Mouse (Mus musculus) lung, embryonic 14.5 days (tissue): ENCODE data around the gene Idh3b. TPM values are rescaled to one million over a fixed set of nuclear protein-coding genes. Genes with fewer than 3 reads are reported as not detected.

Source experiments
- ATAC-seq: fragments of 200-750 bp; cut with Nextera tagmentation; 2 replicates; pipeline ENCODE4 v1.8.0; 2017; ENCODE audit warnings: mild to moderate bottlenecking, moderate TSS enrichment, moderate library complexity; ENCODE audit not compliant: insufficient read depth
- DNase-seq: peaks from one replicate; pipeline ENCODE4 v3.0.0-alpha.2; 2015
- H3K27ac ChIP-seq: fragments of 300-500 bp; sonication (generic); 2 replicates; pipeline ENCODE4 v1.5.1; 2014; ENCODE audit warnings: low read depth, mild to moderate bottlenecking, moderate library complexity
- H3K27me3 ChIP-seq: fragments of 300-500 bp; sonication (generic); 2 replicates; pipeline ENCODE4 v1.6.1; 2014; ENCODE audit warnings: low read length, control low read depth; ENCODE audit not compliant: insufficient read depth
- H3K36me3 ChIP-seq: fragments of 300-500 bp; sonication (generic); 2 replicates; pipeline ENCODE4 v1.6.1; 2014; ENCODE audit warnings: control low read depth; ENCODE audit not compliant: insufficient read depth
- H3K4me1 ChIP-seq: fragments of 300-500 bp; sonication (generic); 2 replicates; pipeline ENCODE4 v1.6.1; 2014; ENCODE audit warnings: antibody characterized with exemption, control low read depth; ENCODE audit not compliant: insufficient read depth
- H3K4me2 ChIP-seq: fragments of 300-500 bp; sonication (generic); 2 replicates; pipeline ENCODE4 v1.6.1; 2014; ENCODE audit warnings: mild to moderate bottlenecking
- H3K4me3 ChIP-seq: fragments of 300-500 bp; sonication (generic); 2 replicates; pipeline ENCODE4 v1.5.1; 2014; ENCODE audit warnings: low read depth, low read length
- H3K9ac ChIP-seq: fragments of 300-500 bp; sonication (generic); 2 replicates; pipeline ENCODE4 v1.6.1; 2014
- H3K9me3 ChIP-seq: fragments of 300-500 bp; sonication (generic); 2 replicates; pipeline ENCODE4 v1.6.1; 2016; ENCODE audit warnings: low read depth, low read length, control low read depth
- CTCF ChIP-seq: IDR thresholded peaks from 2 replicates; pipeline ENCODE4 v1.5.1; 2016; ENCODE audit warnings: antibody characterized with exemption, low read depth
- WGBS: fragments of 180-500 bp; shearing (Covaris S2); extraction: QIAGEN DNeasy Blood & Tissue Kit; methylation state at CpG from one replicate; pipeline ENCODE4 v1.1.7; 2014; 5-methylcytosine and 5-hydroxymethylcytosine counted together
- polyA plus RNA-seq: library from polyadenylated mRNA; unstranded; fragments of >200 nt; fragmentation: Nextera tagmentation; extraction: Ambion mirVana; gene quantifications from 2 replicates; pipeline ENCODE4 v1.2.1, GENCODE M21; 2014

The Idh3b gene
- polyA plus RNA-seq, 1 experiment from 2014 or later: 151 TPM

DNA sequence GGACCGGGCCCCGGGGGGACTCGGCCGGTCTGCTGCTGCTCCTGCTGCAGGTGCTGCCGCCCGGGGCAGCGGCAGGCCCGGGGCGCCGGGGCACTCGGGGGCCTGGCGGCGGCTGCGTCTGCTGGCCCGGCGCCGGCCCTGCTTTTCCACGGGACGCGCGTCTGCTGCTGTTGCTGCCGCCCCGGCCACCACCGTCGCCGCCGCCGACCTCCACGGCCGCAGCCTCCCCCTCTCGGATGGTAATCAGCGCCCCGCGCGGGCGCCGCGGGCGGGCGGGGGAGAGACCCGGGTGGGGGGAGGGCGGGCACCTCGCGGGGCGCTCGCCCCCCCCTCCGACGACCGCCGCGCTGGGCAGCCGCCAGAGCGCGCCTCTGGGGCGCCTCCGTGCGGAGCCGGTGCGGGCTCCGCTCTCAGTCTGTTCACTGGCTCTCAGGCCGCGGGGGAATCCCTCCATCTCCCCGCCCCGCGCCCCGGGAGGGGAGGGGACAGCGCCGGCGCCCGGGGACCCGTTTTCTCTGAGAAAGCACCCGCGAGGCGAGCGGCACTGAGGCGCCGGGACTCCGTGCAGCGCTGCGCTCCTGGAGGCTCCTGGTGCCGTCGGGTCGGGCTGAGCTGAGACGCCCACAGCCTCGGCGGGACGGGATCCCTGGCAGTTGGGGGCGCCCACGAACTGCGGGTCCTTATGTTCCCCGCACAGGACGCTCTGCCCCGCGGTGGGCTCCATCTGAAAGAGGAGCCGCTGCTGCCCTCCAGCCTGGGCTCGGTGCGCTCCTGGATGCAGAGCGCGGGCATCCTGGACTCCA is 11.2 kb upstream of the Idh3b start:
- Histone ChIP-seq H3K27ac (peak overlapping the region; percentile 50; the same call in 1 of the 2 replicates), H3K9me3 (no peaks in the 10 kb centered on the region), H3K4me2 (peak overlapping the region; percentile 76), H3K4me1 (peaks cover 4% of the 10 kb centered on the region; the same call in 1 of the 2 replicates), H3K4me3 (peak overlapping the region; percentile 71), H3K36me3 (peaks cover 4% of the 10 kb centered on the region; the same call in 1 of the 2 replicates), H3K27me3 (peaks cover 24% of the 10 kb centered on the region), H3K9ac (peak overlapping the region; percentile 71)
- DNase-seq (peak; percentile 76), ATAC-seq (peak; percentile 50)
- under 1% methylated on average over 59 of the region's 99 CpGs for WGBS
- peak; percentile 13; the same call in 1 of the 2 replicates for TF ChIP-seq CTCF

DNA sequence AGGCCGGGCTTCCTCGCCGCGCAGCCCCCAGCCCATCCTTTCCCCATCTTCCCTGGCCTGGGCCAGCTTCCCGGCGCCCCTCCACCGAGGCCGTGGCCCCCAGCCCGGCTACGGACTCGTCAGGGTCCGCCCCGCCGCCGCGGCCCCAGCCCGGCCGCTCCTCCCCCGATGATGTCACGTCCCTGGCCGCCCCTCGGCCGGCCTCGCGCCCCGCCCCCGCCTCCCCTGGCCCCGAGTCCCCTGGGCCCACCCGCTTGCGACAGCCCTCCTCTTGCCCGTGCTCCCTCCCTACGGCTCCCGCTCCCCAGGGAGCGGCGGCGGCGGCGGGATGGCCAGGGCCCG is 10.6 kb upstream of the Idh3b start, which contains the start of gene Ebf4:
Ebf4 (plus strand) TSS at position 234 of the 342 bp plus-strand sequence.
- Histone ChIP-seq H3K4me1 (peaks cover 4% of the 10 kb centered on the region; the same call in 1 of the 2 replicates), H3K36me3 (peaks cover 4% of the 10 kb centered on the region; the same call in 1 of the 2 replicates), H3K4me2 (peak within 1 kb of the TSS; percentile 76), H3K4me3 (peak within 1 kb of the TSS; percentile 71), H3K9ac (peak within 1 kb of the TSS; percentile 71), H3K27ac (peak within 1 kb of the TSS; percentile 50; the same call in 1 of the 2 replicates), H3K27me3 (peaks cover 24% of the 10 kb centered on the region), H3K9me3 (no peaks in the 10 kb centered on the region)
- no peak for TF ChIP-seq CTCF
- DNase-seq (peak; percentile 81), ATAC-seq (peak; percentile 76)
- WGBS: 1% methylated on average over 30 of the region's 39 CpGs

DNA sequence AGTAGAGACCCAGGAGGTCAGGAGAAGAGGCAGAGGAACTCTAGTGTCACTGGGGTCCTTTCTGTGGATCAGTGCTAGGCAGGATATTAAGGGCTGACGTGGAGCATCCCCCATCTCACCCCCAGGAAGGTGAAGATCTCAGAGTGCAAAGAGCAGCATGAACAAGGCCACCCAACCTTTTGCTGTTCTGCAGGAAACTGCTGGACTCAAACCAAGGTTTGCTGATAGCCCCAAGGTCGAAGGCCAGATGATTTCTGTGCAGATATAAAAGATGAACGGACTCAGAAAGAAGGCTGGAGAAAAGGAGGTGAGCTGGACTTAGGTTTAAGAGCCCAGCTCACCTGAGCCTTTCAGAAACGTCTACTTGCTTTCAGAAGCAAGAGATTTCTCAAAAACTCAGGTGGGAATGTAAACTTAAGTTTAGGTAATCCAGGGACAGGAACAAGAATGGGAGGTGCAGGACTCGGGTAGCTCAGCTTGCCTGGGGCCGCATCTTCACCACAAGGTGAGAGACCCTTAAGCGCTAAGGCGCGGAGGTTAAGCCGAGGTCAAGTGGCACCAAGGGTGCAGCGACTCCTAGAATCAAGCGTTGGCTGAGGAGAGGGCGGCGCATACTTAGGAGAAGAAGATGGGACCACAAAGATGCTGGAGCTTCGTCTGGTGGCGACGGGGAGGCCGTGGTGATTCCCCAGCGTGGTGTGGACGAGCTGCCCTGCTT is 10.0 kb upstream of the Idh3b start:
- peaks cover 4% of the 10 kb centered on the region; the same call in 1 of the 2 replicates for H3K4me1 ChIP-seq
- peak overlapping the region; percentile 71 for H3K9ac ChIP-seq
- H3K36me3 ChIP-seq: peaks cover 2% of the 10 kb centered on the region; the same call in 1 of the 2 replicates
- peak overlapping the region; percentile 76 for H3K4me2 ChIP-seq
- no peaks in the 10 kb centered on the region for H3K9me3 ChIP-seq
- peaks cover 24% of the 10 kb centered on the region for H3K27me3 ChIP-seq
- 6% methylated on average over 20 of the region's 20 CpGs for WGBS
- H3K4me3 ChIP-seq: peak overlapping the region; percentile 71
- TF ChIP-seq CTCF: no peak
- H3K27ac ChIP-seq: no peak overlapping the region
- ATAC-seq: no peak
- no peak for DNase-seq

DNA sequence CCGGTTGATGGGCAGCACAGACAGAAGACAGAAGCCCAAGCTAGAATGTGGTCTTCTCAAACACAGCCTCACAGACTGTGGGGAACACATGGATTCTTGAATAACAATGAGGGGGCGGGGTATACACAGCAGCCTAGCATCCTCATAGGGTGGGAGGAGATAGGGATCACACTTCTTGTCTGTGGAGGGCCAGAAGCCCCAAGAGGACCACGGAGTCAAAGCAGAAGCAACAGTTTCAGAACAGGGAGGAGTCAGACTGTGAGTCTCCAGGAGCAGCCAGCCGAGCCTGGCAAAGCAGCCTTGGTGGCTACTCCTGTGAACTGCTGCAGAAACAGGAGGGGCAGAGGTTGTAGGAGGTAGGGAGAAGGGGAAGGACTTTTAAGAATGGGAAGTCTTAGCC is 9.1 kb upstream of the Idh3b start:
- DNase-seq (peak; percentile 46), ATAC-seq (peak; percentile 26; the same call in 1 of the 2 replicates)
- WGBS: 2% methylated on average over 4 of the region's 4 CpGs
- peaks cover 24% of the 10 kb centered on the region for H3K27me3 ChIP-seq
- H3K4me2 ChIP-seq: peak overlapping the region; percentile 4; the same call in 1 of the 2 replicates
- peaks cover 4% of the 10 kb centered on the region; the same call in 1 of the 2 replicates for H3K4me1 ChIP-seq
- H3K9ac ChIP-seq: no peak overlapping the region
- no peak overlapping the region for H3K4me3 ChIP-seq
- no peak for TF ChIP-seq CTCF
- no peaks in the 10 kb centered on the region for H3K9me3 ChIP-seq
- no peaks in the 10 kb centered on the region for H3K36me3 ChIP-seq
- no peak overlapping the region for H3K27ac ChIP-seq

DNA sequence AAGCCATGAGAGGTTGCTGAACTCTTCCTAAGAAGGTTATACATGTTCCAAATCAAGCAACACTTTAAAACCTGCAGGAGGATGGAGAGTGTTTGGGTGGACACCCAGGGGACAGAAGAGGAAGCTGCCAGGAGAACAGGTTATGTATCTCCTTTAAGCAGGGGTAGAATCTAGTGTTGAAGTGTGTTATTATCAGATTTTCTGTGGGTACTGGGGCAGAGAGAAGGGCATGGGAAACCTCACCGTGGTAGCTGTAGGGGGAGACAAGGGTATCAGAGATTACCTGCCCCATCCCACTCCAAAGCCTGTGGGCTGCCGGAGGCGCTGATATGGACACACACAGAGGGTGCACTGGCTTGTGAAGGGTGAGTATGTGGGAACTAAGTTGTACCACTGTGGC is 8.7 kb upstream of the Idh3b start:
- Histone ChIP-seq H3K36me3 (no peaks in the 10 kb centered on the region), H3K27ac (no peak overlapping the region), H3K4me1 (peaks cover 4% of the 10 kb centered on the region; the same call in 1 of the 2 replicates), H3K9ac (no peak overlapping the region), H3K4me2 (no peak overlapping the region; the same call in 1 of the 2 replicates), H3K4me3 (no peak overlapping the region), H3K27me3 (peaks cover 24% of the 10 kb centered on the region), H3K9me3 (no peaks in the 10 kb centered on the region)
- no peak for TF ChIP-seq CTCF
- ATAC-seq (no peak), DNase-seq (no peak)
- WGBS: 57% methylated on average over 3 of the region's 3 CpGs

DNA sequence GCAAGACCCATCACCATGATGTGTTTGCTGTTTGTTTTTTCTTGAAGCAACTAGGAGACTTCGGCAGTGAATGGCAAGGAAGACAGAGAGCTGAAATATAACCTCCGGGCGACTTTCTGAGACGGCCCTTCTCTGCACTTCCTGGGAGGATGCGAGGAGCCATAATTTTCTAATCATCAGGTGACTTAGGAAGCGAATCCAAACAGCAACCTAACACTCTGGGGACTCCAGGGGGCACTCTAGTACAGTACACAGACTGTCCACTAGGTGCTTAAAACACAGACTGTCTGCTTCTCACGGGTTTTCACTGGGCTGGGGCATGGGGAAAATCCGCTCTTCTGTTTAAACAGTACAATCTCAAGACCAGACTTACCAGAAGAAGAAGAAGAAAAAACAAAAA is 7.1 kb upstream of the Idh3b start:
- Histone ChIP-seq H3K36me3 (no peaks in the 10 kb centered on the region), H3K4me2 (no peak overlapping the region), H3K9me3 (no peaks in the 10 kb centered on the region), H3K4me1 (peaks cover 4% of the 10 kb centered on the region; the same call in 1 of the 2 replicates), H3K27me3 (peaks cover 19% of the 10 kb centered on the region), H3K27ac (no peak overlapping the region), H3K4me3 (no peak overlapping the region), H3K9ac (no peak overlapping the region)
- peak; percentile 87 for DNase-seq
- ATAC-seq: peak; percentile 40; the same call in 1 of the 2 replicates
- WGBS: 5% methylated on average over 8 of the region's 8 CpGs
- TF ChIP-seq CTCF: peak; percentile 95
